Mouse (Mus musculus) urinary bladder, postnatal 10 days (tissue): Measurements from ENCODE around the gene Map3k4.

Source experiments
- DNase-seq: peaks from one replicate; pipeline ENCODE4 v3.0.0; 2022; ENCODE audit warnings: low spot score

Gene Map3k4

GRCm38 (mm10) chr17:12224145-12224544 lies 94.5 kb downstream of the Map3k4 start:
- no peak for DNase-seq

- no peak for DNase-seq
Observed at GRCm38 (mm10) chr17:12223682-12224081, 94.9 kb downstream of the Map3k4 start.

- DNase-seq: no peak
Observed at GRCm38 (mm10) chr17:12221926-12222325, 96.7 kb downstream of the Map3k4 start.

GRCm38 (mm10) chr17:12216224-12216623 lies 102.4 kb downstream of the Map3k4 start:
- no peak for DNase-seq

- DNase-seq: no peak
Observed at GRCm38 (mm10) chr17:12213430-12213829, 105.2 kb downstream of the Map3k4 start.

- DNase-seq: no peak
Observed at GRCm38 (mm10) chr17:12212341-12212740, 106.3 kb downstream of the Map3k4 start.

- no peak for DNase-seq
Observed at GRCm38 (mm10) chr17:12211890-12212289, 106.7 kb downstream of the Map3k4 start.

- DNase-seq: peak; percentile 67
Observed at GRCm38 (mm10) chr17:12210544-12211132, 108.0 kb downstream of the Map3k4 start.

GRCm38 (mm10) chr17:12209481-12209880 lies 109.1 kb downstream of the Map3k4 start:
- no peak for DNase-seq

- DNase-seq: no peak
Observed at GRCm38 (mm10) chr17:12207022-12207548, 111.5 kb downstream of the Map3k4 start.

GRCm38 (mm10) chr17:12206248-12206647 lies 112.3 kb downstream of the Map3k4 start:
- DNase-seq: no peak

- DNase-seq: no peak
Observed at GRCm38 (mm10) chr17:12205694-12206075, 112.9 kb downstream of the Map3k4 start.

GRCm38 (mm10) chr17:12205015-12205693 lies 113.4 kb downstream of the Map3k4 start:
- no peak for DNase-seq

GRCm38 (mm10) chr17:12204689-12205014 lies 113.9 kb downstream of the Map3k4 start:
- no peak for DNase-seq

GRCm38 (mm10) chr17:12204246-12204645 lies 114.3 kb downstream of the Map3k4 start:
- DNase-seq: no peak

GRCm38 (mm10) chr17:12203414-12203897 lies 115.1 kb downstream of the Map3k4 start:
- no peak for DNase-seq

- DNase-seq: no peak
Observed at GRCm38 (mm10) chr17:12201086-12201485, 117.5 kb downstream of the Map3k4 start.

GRCm38 (mm10) chr17:12199933-12200332 lies 118.7 kb downstream of the Map3k4 start:
- DNase-seq: no peak

- no peak for DNase-seq
Observed at GRCm38 (mm10) chr17:12195604-12196003, 123.0 kb downstream of the Map3k4 start.

GRCm38 (mm10) chr17:12195137-12195536 lies 123.5 kb downstream of the Map3k4 start:
- DNase-seq: no peak

- no peak for DNase-seq
Observed at GRCm38 (mm10) chr17:12187782-12188181, 130.8 kb downstream of the Map3k4 start.

GRCm38 (mm10) chr17:12186341-12186740 lies 132.3 kb downstream of the Map3k4 start:
- no peak for DNase-seq

GRCm38 (mm10) chr17:12185855-12186254 lies 132.7 kb downstream of the Map3k4 start:
- DNase-seq: no peak

- DNase-seq: no peak
Observed at GRCm38 (mm10) chr17:12184283-12184682, 134.3 kb downstream of the Map3k4 start.
